Comparison of ENCODE assay signal across 17 mouse cellular contexts in genomic region chr7:114155053-114155865, GRCm38 (mm10). TPM values are rescaled to one million over a fixed set of nuclear protein-coding genes. Genes with fewer than 3 reads are reported as not detected.
DNase-seq lines count a peak whose midpoint lies in the region; ATAC-seq lines count a peak whose summit lies in the region.
"Had no signal": no experiment of that assay in that cellular context is flagged by ENCODE, and none has a peak within 500 bp of the region (broad histone marks: within the 10 kb centered on the region; RNA-seq: fewer than 3 reads in every experiment).

No protein-coding gene starts in this region.

- H3K9ac ChIP-seq in midbrain, embryonic 14.5 days (replicated peaks; ENCODE audit: low read length), result no peak overlapping the region
- H3K9ac ChIP-seq in midbrain, embryonic 11.5 days (ENCODE audit: low read length), result no peak overlapping the region
- no peak overlapping the region for H3K9ac ChIP-seq in lung, embryonic 15.5 days
- H3K9ac ChIP-seq: kidney, embryonic 15.5 days; liver, embryonic 15.5 days had no signal

- H3K27ac ChIP-seq in midbrain, embryonic 14.5 days (replicated peaks; ENCODE audit: low read depth, low read length), result no peak overlapping the region
- no peak overlapping the region for H3K27ac ChIP-seq in midbrain, embryonic 11.5 days (ENCODE audit: low read depth, low read length)
- H3K27ac ChIP-seq in lung, embryonic 15.5 days, result peak overlapping the region; percentile 54
- H3K27ac ChIP-seq: kidney, embryonic 15.5 days; liver, embryonic 15.5 days had no signal

- H3K4me1 ChIP-seq in midbrain, embryonic 14.5 days (ENCODE audit: control insufficient read depth, insufficient read depth, low read length), result peaks cover 4% of the 10 kb centered on the region; the same call in 1 of the 2 replicates
- peaks cover 2% of the 10 kb centered on the region; the same call in 1 of the 2 replicates for H3K4me1 ChIP-seq in midbrain, embryonic 11.5 days (ENCODE audit: control insufficient read depth, insufficient read depth, low read length)
- H3K4me1 ChIP-seq in lung, embryonic 15.5 days, result peaks cover 18% of the 10 kb centered on the region
- H3K4me1 ChIP-seq: kidney, embryonic 15.5 days; liver, embryonic 15.5 days had no signal

- H3K9me3 ChIP-seq in midbrain, embryonic 14.5 days (ENCODE audit: control insufficient read depth, low read length), result no peaks in the 10 kb centered on the region
- H3K9me3 ChIP-seq in midbrain, embryonic 11.5 days (ENCODE audit: control insufficient read depth, low read length), result no peaks in the 10 kb centered on the region; the same call in 1 of the 2 replicates
- H3K9me3 ChIP-seq in lung, embryonic 15.5 days, result no peaks in the 10 kb centered on the region
- H3K9me3 ChIP-seq: G1E; kidney, embryonic 15.5 days; liver, embryonic 15.5 days had no signal

- no peak overlapping the region for H3K4me3 ChIP-seq in midbrain, embryonic 14.5 days (replicated peaks; ENCODE audit: low read depth, low read length)
- no peak overlapping the region for H3K4me3 ChIP-seq in midbrain, embryonic 11.5 days (ENCODE audit: low read depth, low read length)
- no peak overlapping the region for H3K4me3 ChIP-seq in lung, embryonic 15.5 days
- H3K4me3 ChIP-seq: kidney, embryonic 15.5 days; liver, embryonic 15.5 days had no signal

- peak; percentile 18 for DNase-seq in embryo, embryonic 10 days (ENCODE audit: low spot score)
- no peak for DNase-seq in embryo, embryonic 9.5 days (ENCODE audit: extremely low spot score)
- peak; percentile 28 for DNase-seq in midbrain, embryonic 14.5 days
- no peak for DNase-seq in midbrain, embryonic 11.5 days (ENCODE audit: low spot score, missing footprints)
- DNase-seq in frontal cortex, postnatal 25 days (ENCODE audit: low spot score in 2 of 2), result no peak
- DNase-seq in kidney, postnatal 36 days, result no peak
- no peak for DNase-seq in cerebellum, adult 18-20 months
- DNase-seq: B cell, adult 2 months; gastrocnemius, postnatal 10 days; heart, postnatal 4 days; left cerebral cortex, postnatal 4 days; right cerebral cortex, postnatal 14 days; thymus, adult 2 months had no signal

- no peaks in the 10 kb centered on the region for H3K36me3 ChIP-seq in midbrain, embryonic 14.5 days (ENCODE audit: control insufficient read depth, insufficient read depth, low read length)
- no peaks in the 10 kb centered on the region for H3K36me3 ChIP-seq in midbrain, embryonic 11.5 days (ENCODE audit: control insufficient read depth, insufficient read depth, low read length)
- H3K36me3 ChIP-seq in lung, embryonic 15.5 days, result no peaks in the 10 kb centered on the region
- H3K36me3 ChIP-seq: G1E; kidney, embryonic 15.5 days; liver, embryonic 15.5 days had no signal

- H3K4me2 ChIP-seq in midbrain, embryonic 14.5 days (ENCODE audit: low read length), result no peak overlapping the region
- H3K4me2 ChIP-seq in midbrain, embryonic 11.5 days, result no peak overlapping the region
- no peak overlapping the region for H3K4me2 ChIP-seq in lung, embryonic 15.5 days
- H3K4me2 ChIP-seq: kidney, embryonic 15.5 days; liver, embryonic 15.5 days had no signal

- WGBS in midbrain, embryonic 14.5 days, result 74% methylated on average over 5 of the region's 5 CpGs
- 79% methylated on average over 5 of the region's 5 CpGs for WGBS in midbrain, embryonic 11.5 days
- 20% methylated on average over 5 of the region's 5 CpGs for WGBS in lung, embryonic 15.5 days

- ATAC-seq in midbrain, embryonic 14.5 days (ENCODE audit: low FRiP score, low TSS enrichment), result peak; percentile 40; the same call in 1 of the 2 replicates
- ATAC-seq in midbrain, embryonic 11.5 days (ENCODE audit: low FRiP score), result no peak
- peak; percentile 97 for ATAC-seq in lung, embryonic 15.5 days (ENCODE audit: borderline replicate concordance, extremely low read depth, low FRiP score, low TSS enrichment)

- H3K27me3 ChIP-seq in midbrain, embryonic 14.5 days (ENCODE audit: control insufficient read depth, insufficient read depth, low read length), result no peaks in the 10 kb centered on the region
- no peaks in the 10 kb centered on the region for H3K27me3 ChIP-seq in midbrain, embryonic 11.5 days (ENCODE audit: control insufficient read depth, insufficient read depth, low read length)
- no peaks in the 10 kb centered on the region; the same call in 1 of the 2 replicates for H3K27me3 ChIP-seq in lung, embryonic 15.5 days
- H3K27me3 ChIP-seq: kidney, embryonic 15.5 days; liver, embryonic 15.5 days had no signal

RNA-seq across cellular contexts. Expression of gene Rras2, which starts 37.7 kb away (rescaled TPM):
- polyA plus RNA-seq in midbrain, embryonic 14.5 days (2014; fragmentation: Nextera tagmentation; extraction: Ambion mirVana), result 18.2 and 23.9 TPM in 2 replicates
- 26.7 and 30.7 TPM in 2 replicates for polyA plus RNA-seq in midbrain, embryonic 11.5 days (2014; fragmentation: Nextera tagmentation; extraction: Ambion mirVana)
- 40.7 and 43.3 TPM in 2 replicates for polyA plus RNA-seq in lung, embryonic 15.5 days (2015; fragmentation: Nextera tagmentation; extraction: Ambion mirVana)
- polyA plus RNA-seq: G1E had no signal

Comparison
In these comparisons a context has a peak if more than half of its experiments do, and no peak if none do; other contexts are left out.
1. DNase-seq: peak in embryo, embryonic 10 days (single experiment) and midbrain, embryonic 14.5 days (single experiment); none in embryo, embryonic 9.5 days (single experiment), midbrain, embryonic 11.5 days (single experiment), frontal cortex, postnatal 25 days (0 of 2), kidney, postnatal 36 days (0 of 2) and cerebellum, adult 18-20 months (0 of 2).